Mouse (Mus musculus): ENCODE measurements around the gene Vmn2r106. TPM values are rescaled to one million over a fixed set of nuclear protein-coding genes. Genes with fewer than 3 reads are reported as not detected.

Gene Vmn2r106
- polyA plus RNA-seq (2016; fragmentation: Nextera tagmentation; extraction: Ambion mirVana): not detected in 2 replicates

DNA sequence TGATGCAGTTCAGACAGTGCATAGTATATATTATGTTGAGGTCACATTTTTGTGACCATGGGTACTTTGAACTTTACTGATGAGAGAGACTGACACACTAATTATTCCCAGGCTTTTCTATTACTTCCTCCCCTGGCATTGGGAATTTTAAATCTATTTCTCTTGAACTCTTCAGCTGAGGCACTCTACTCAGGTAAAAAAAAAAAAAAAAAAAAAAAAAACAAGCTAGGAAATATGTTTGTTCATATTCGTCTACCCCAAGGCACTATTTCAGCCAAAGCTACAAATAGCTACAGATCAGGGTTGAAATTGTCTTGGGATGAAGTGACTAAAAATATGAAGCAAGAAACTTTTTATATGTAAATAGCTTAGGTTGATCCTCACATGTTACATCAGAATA, at the start of gene Vmn2r106:
Gene Vmn2r106 (minus strand): TSS at position 101 of the 400 bp plus-strand sequence.
- Histone ChIP-seq H3K9ac (no peak within 1 kb of the TSS), H3K36me3 (no peaks in the 10 kb centered on the region), H3K4me3 (no peak within 1 kb of the TSS), H3K9me3 (replicated peaks) (no peaks in the 10 kb centered on the region), H3K4me2 (no peak within 1 kb of the TSS), H3K27me3 (replicated peaks) (no peaks in the 10 kb centered on the region), H3K27ac (ENCODE audit: poor library complexity, severe bottlenecking) (no peak within 1 kb of the TSS), H3K4me1 (replicated peaks) (no peaks in the 10 kb centered on the region)
- no peak for ATAC-seq (ENCODE audit: insufficient number of reproducible peaks, low FRiP score)
- WGBS: 63% methylated on average over 1 of the region's 1 CpGs

DNA sequence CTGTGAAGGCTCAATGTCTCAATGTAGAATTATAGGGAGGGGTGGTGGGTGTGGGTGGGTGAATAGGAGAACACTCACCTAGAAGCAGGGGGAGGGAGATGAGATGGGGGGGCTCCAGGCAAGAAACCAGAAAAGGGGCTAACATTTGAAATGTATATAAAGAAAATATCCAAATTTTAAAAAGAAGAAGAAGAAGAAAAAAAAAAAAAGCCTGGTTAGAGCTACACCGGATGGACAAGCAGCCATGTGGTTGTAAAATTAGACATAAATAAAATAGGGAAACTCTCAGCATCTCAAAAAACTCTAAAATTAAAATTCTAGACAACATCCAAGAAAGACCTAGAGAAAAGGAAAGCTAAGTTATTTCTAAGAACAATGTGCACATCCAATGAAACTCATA, 20.4 kb upstream of the Vmn2r106 start:
- no peak overlapping the region for H3K27ac ChIP-seq (ENCODE audit: poor library complexity, severe bottlenecking)
- H3K4me1 ChIP-seq (replicated peaks): no peaks in the 10 kb centered on the region
- H3K36me3 ChIP-seq: no peaks in the 10 kb centered on the region
- H3K9ac ChIP-seq: no peak overlapping the region
- H3K4me2 ChIP-seq: no peak overlapping the region
- no peak for ATAC-seq (ENCODE audit: insufficient number of reproducible peaks, low FRiP score)
- peaks cover 14% of the 10 kb centered on the region; the same call in 1 of the 2 replicates for H3K9me3 ChIP-seq (replicated peaks)
- 80% methylated on average over 1 of the region's 1 CpGs for WGBS
- H3K4me3 ChIP-seq: no peak overlapping the region
- no peaks in the 10 kb centered on the region for H3K27me3 ChIP-seq (replicated peaks)

DNA sequence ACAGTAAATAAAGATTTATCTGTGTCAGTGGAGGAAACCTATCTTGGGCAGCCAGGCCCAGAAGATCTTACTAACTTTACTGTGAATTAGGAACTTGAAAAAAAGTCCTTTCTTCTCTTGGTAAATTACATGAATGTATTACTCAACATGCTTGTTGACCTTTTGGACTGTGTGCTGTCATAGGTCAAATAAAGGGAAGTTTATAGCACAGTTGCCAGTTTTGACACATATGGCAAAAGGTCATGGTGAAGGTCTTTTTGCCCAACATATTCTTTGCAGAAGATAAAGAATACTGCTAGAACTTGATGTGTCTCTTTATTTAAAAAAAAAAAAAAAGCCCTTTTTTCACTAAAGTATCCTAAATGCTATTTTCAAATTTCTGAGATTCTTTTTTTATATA, 1.6 kb upstream of the Vmn2r106 start:
- Histone ChIP-seq H3K27ac (ENCODE audit: poor library complexity, severe bottlenecking) (no peak overlapping the region), H3K9me3 (replicated peaks) (no peaks in the 10 kb centered on the region), H3K9ac (no peak overlapping the region), H3K4me3 (no peak overlapping the region), H3K4me2 (no peak overlapping the region), H3K36me3 (no peaks in the 10 kb centered on the region), H3K4me1 (replicated peaks) (no peaks in the 10 kb centered on the region), H3K27me3 (replicated peaks) (no peaks in the 10 kb centered on the region)
- ATAC-seq (ENCODE audit: insufficient number of reproducible peaks, low FRiP score): no peak

DNA sequence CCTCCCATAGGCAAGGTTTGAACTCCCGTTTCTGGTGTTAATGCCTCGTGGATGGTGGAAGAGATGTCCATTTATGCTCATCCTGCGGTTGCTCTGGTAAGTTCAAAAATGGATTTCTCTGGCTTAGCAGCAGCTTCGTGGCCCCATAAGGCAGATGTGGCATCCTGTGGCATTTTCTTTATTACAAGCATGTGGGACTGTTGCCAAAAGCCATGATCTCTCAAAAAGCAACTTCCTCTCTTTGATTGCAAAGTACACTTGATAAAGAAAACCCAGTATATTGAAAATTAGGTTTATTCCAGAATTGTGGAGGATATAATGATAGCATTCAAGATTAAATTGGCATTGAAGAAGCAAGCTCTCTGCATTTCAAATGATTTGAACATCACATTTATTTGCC, 29.8 kb downstream of the Vmn2r106 start:
- Histone ChIP-seq H3K9ac (no peak overlapping the region), H3K36me3 (no peaks in the 10 kb centered on the region), H3K4me1 (replicated peaks) (no peaks in the 10 kb centered on the region), H3K4me2 (no peak overlapping the region), H3K27ac (ENCODE audit: poor library complexity, severe bottlenecking) (no peak overlapping the region), H3K9me3 (replicated peaks) (peaks cover 10% of the 10 kb centered on the region), H3K27me3 (replicated peaks) (no peaks in the 10 kb centered on the region), H3K4me3 (no peak overlapping the region)
- 59% methylated on average over 4 of the region's 4 CpGs for WGBS
- no peak for ATAC-seq (ENCODE audit: insufficient number of reproducible peaks, low FRiP score)

DNA sequence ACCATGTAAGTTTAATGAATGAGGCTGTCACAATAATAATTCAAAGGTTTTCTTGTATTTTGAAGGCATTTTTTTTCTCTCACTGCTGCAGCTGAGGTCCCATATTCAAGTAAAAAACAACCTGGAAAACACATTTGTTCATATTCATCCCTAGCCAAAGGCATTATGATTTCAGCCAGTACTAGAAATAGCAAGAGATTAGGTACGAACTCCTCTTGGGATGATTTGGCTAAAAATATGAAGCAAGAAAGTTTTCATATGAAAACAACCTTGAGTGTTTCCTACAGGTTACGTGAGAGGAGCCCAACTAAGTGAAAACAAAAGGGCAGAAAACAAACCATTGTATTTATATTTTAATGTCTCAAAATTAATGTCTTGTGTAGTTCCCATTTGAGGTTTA, 50.4 kb downstream of the Vmn2r106 start, which contains the start of gene Vmn2r105:
Gene Vmn2r105 (minus strand): TSS at position 101 of the 400 bp plus-strand sequence.
- no peak within 1 kb of the TSS for H3K27ac ChIP-seq (ENCODE audit: poor library complexity, severe bottlenecking)
- no peak within 1 kb of the TSS for H3K9ac ChIP-seq
- no peaks in the 10 kb centered on the region for H3K36me3 ChIP-seq
- WGBS: 67% methylated on average over 2 of the region's 2 CpGs
- no peaks in the 10 kb centered on the region for H3K4me1 ChIP-seq (replicated peaks)
- no peak within 1 kb of the TSS for H3K4me2 ChIP-seq
- H3K27me3 ChIP-seq (replicated peaks): no peaks in the 10 kb centered on the region
- H3K9me3 ChIP-seq (replicated peaks): no peaks in the 10 kb centered on the region
- no peak for ATAC-seq (ENCODE audit: insufficient number of reproducible peaks, low FRiP score)
- H3K4me3 ChIP-seq: no peak within 1 kb of the TSS

Other genes starting within 250 kb of the Vmn2r106 start
- gene Vmn2r104, start 237.2 kb downstream of the Vmn2r106 start, polyA plus RNA-seq (2016; fragmentation: Nextera tagmentation; extraction: Ambion mirVana): not detected in 2 replicates
- not detected in 2 replicates for gene Fpr-rs7, start 171.3 kb downstream of the Vmn2r106 start, polyA plus RNA-seq (2016; fragmentation: Nextera tagmentation; extraction: Ambion mirVana)
- gene Fpr-rs6, start 102.5 kb downstream of the Vmn2r106 start, polyA plus RNA-seq (2016; fragmentation: Nextera tagmentation; extraction: Ambion mirVana): not detected in 2 replicates
- gene Vmn2r105, start 50.5 kb downstream of the Vmn2r106 start, polyA plus RNA-seq (2016; fragmentation: Nextera tagmentation; extraction: Ambion mirVana): not detected in 2 replicates
- gene Vmn2r107, start 59.7 kb upstream of the Vmn2r106 start, polyA plus RNA-seq (2016; fragmentation: Nextera tagmentation; extraction: Ambion mirVana): not detected in 2 replicates
- gene Vmn1r224, start 128.6 kb upstream of the Vmn2r106 start, polyA plus RNA-seq (2016; fragmentation: Nextera tagmentation; extraction: Ambion mirVana): not detected in 2 replicates
- not detected in 2 replicates for gene Vmn2r108, start 195.8 kb upstream of the Vmn2r106 start, polyA plus RNA-seq (2016; fragmentation: Nextera tagmentation; extraction: Ambion mirVana)
- gene Vmn1r225, start 212.6 kb upstream of the Vmn2r106 start, polyA plus RNA-seq (2016; fragmentation: Nextera tagmentation; extraction: Ambion mirVana): not detected in 2 replicates

Measured in heart, embryonic 12.5 days (tissue).